Mouse (Mus musculus) forebrain, embryonic 16.5 days (tissue): Measurements from ENCODE around the gene Card11. TPM values are rescaled to one million over a fixed set of nuclear protein-coding genes. Genes with fewer than 3 reads are reported as not detected.

Source experiments
- ATAC-seq: fragments of 200-750 bp; cut with Nextera tagmentation; 2 replicates; pipeline ENCODE4 v1.8.0; 2017; ENCODE audit warnings: mild to moderate bottlenecking, moderate library complexity
- H3K27ac ChIP-seq: fragments of 300-500 bp; sonication (generic); 2 replicates; pipeline ENCODE4 v1.5.1; 2014; ENCODE audit warnings: low read length, control low read depth
- H3K27me3 ChIP-seq: fragments of 300-500 bp; sonication (generic); replicated peaks from 2 replicates; pipeline ENCODE4 v1.6.1; 2014; ENCODE audit warnings: low read length; ENCODE audit not compliant: control insufficient read depth, insufficient read depth
- H3K36me3 ChIP-seq: fragments of 300-500 bp; sonication (generic); 2 replicates; pipeline ENCODE4 v1.6.1; 2014; ENCODE audit not compliant: control insufficient read depth, insufficient read depth
- H3K4me1 ChIP-seq: fragments of 300-500 bp; sonication (generic); replicated peaks from 2 replicates; pipeline ENCODE4 v1.6.1; 2014; ENCODE audit warnings: low read length; ENCODE audit not compliant: control insufficient read depth, insufficient read depth
- H3K4me2 ChIP-seq: fragments of 300-500 bp; sonication (generic); 2 replicates; pipeline ENCODE4 v1.6.1; 2014; ENCODE audit warnings: mild to moderate bottlenecking, low read length, control low read depth
- H3K4me3 ChIP-seq: fragments of 300-500 bp; sonication (generic); replicated peaks from 2 replicates; pipeline ENCODE4 v1.5.1; 2014; ENCODE audit warnings: mild to moderate bottlenecking, low read length, control low read depth
- H3K9ac ChIP-seq: fragments of 300-500 bp; sonication (generic); replicated peaks from 2 replicates; pipeline ENCODE4 v1.6.1; 2014; ENCODE audit warnings: low read depth, low read length, control low read depth
- H3K9me3 ChIP-seq: fragments of 300-500 bp; sonication (generic); 2 replicates; pipeline ENCODE4 v1.6.1; 2016; ENCODE audit warnings: low read length; ENCODE audit not compliant: control insufficient read depth
- whole genome bisulfite sequencing: fragments of 180-500 bp; shearing (Covaris S2); extraction: QIAGEN DNeasy Blood & Tissue Kit; methylation state at CpG from one replicate; pipeline ENCODE4 v1.1.7; 2014; 5-methylcytosine and 5-hydroxymethylcytosine counted together
- polyA plus RNA-seq: library from polyadenylated mRNA; unstranded; fragments of >200 nt; fragmentation: Nextera tagmentation; extraction: Ambion mirVana; gene quantifications from 2 replicates; pipeline ENCODE4 v1.2.1, GENCODE M21; 2015

The Card11 gene
- polyA plus RNA-seq, 1 experiment from 2014 or later: 0.05 TPM

- no peak for ATAC-seq
- H3K9me3 ChIP-seq: no peaks in the 10 kb centered on the region
- 91% methylated on average over 3 of the region's 3 CpGs for WGBS
These were observed 3.8 kb upstream of the Card11 start for GRCm38 (mm10) chr5:141004078-141004763.

GRCm38 (mm10) chr5:140999178-140999672 lies 1.2 kb downstream of the Card11 start:
- WGBS: 92% methylated on average over 7 of the region's 7 CpGs
- H3K4me3 ChIP-seq: no peak overlapping the region
- no peak overlapping the region for H3K27ac ChIP-seq
- no peaks in the 10 kb centered on the region for H3K4me1 ChIP-seq
- H3K9ac ChIP-seq: no peak overlapping the region
- H3K4me2 ChIP-seq: no peak overlapping the region
- H3K36me3 ChIP-seq: no peaks in the 10 kb centered on the region
- no peak for ATAC-seq
- H3K27me3 ChIP-seq: no peaks in the 10 kb centered on the region
- H3K9me3 ChIP-seq: no peaks in the 10 kb centered on the region

More at GRCm38 (mm10) chr5:141004078-141004763, 3.8 kb upstream of the Card11 start:
- Histone ChIP-seq H3K27me3 (no peaks in the 10 kb centered on the region), H3K36me3 (no peaks in the 10 kb centered on the region), H3K4me1 (no peaks in the 10 kb centered on the region), H3K4me3 (no peak overlapping the region), H3K4me2 (no peak overlapping the region), H3K9ac (no peak overlapping the region), H3K27ac (no peak overlapping the region)

GRCm38 (mm10) chr5:140997767-140998166 lies 2.6 kb downstream of the Card11 start:
- 84% methylated on average over 4 of the region's 4 CpGs for WGBS
- Histone ChIP-seq H3K4me2 (no peak overlapping the region), H3K9ac (no peak overlapping the region), H3K4me3 (no peak overlapping the region), H3K36me3 (no peaks in the 10 kb centered on the region), H3K9me3 (no peaks in the 10 kb centered on the region), H3K27ac (no peak overlapping the region), H3K4me1 (no peaks in the 10 kb centered on the region), H3K27me3 (no peaks in the 10 kb centered on the region)
- no peak for ATAC-seq

GRCm38 (mm10) chr5:140992093-140993070 lies 8.0 kb downstream of the Card11 start:
- Histone ChIP-seq H3K4me3 (no peak overlapping the region), H3K4me1 (no peaks in the 10 kb centered on the region), H3K27ac (no peak overlapping the region), H3K27me3 (no peaks in the 10 kb centered on the region), H3K36me3 (no peaks in the 10 kb centered on the region), H3K4me2 (no peak overlapping the region), H3K9me3 (no peaks in the 10 kb centered on the region), H3K9ac (no peak overlapping the region)
- WGBS: 76% methylated on average over 11 of the region's 11 CpGs
- ATAC-seq: no peak

- H3K9ac ChIP-seq: no peak overlapping the region
- H3K4me1 ChIP-seq: no peaks in the 10 kb centered on the region
- ATAC-seq: no peak
- H3K27me3 ChIP-seq: no peaks in the 10 kb centered on the region
- WGBS: 88% methylated on average over 9 of the region's 9 CpGs
- H3K27ac ChIP-seq: no peak overlapping the region
- H3K9me3 ChIP-seq: no peaks in the 10 kb centered on the region
- H3K4me2 ChIP-seq: no peak overlapping the region
- no peaks in the 10 kb centered on the region for H3K36me3 ChIP-seq
- H3K4me3 ChIP-seq: no peak overlapping the region
These were observed 14.9 kb downstream of the Card11 start for GRCm38 (mm10) chr5:140985311-140986050.

- Histone ChIP-seq H3K27ac (no peak overlapping the region), H3K27me3 (no peaks in the 10 kb centered on the region), H3K9me3 (no peaks in the 10 kb centered on the region), H3K4me2 (no peak overlapping the region), H3K9ac (no peak overlapping the region), H3K36me3 (no peaks in the 10 kb centered on the region), H3K4me3 (no peak overlapping the region), H3K4me1 (no peaks in the 10 kb centered on the region)
- no peak for ATAC-seq
- WGBS: 28% methylated on average over 6 of the region's 6 CpGs
These were observed 19.0 kb downstream of the Card11 start for GRCm38 (mm10) chr5:140981370-140981805.

- Histone ChIP-seq H3K4me3 (no peak overlapping the region), H3K27me3 (no peaks in the 10 kb centered on the region), H3K4me2 (no peak overlapping the region), H3K27ac (no peak overlapping the region), H3K36me3 (no peaks in the 10 kb centered on the region), H3K9me3 (no peaks in the 10 kb centered on the region), H3K9ac (no peak overlapping the region), H3K4me1 (no peaks in the 10 kb centered on the region)
- WGBS: 83% methylated on average over 5 of the region's 5 CpGs
- no peak for ATAC-seq
These were observed 19.6 kb downstream of the Card11 start for GRCm38 (mm10) chr5:140980783-140981182.

- no peaks in the 10 kb centered on the region for H3K27me3 ChIP-seq
- no peak overlapping the region for H3K9ac ChIP-seq
- no peaks in the 10 kb centered on the region for H3K4me1 ChIP-seq
- 98% methylated on average over 2 of the region's 2 CpGs for WGBS
- no peak overlapping the region for H3K4me3 ChIP-seq
- no peak overlapping the region for H3K4me2 ChIP-seq
- H3K27ac ChIP-seq: no peak overlapping the region
- ATAC-seq: no peak
- H3K36me3 ChIP-seq: no peaks in the 10 kb centered on the region
- no peaks in the 10 kb centered on the region for H3K9me3 ChIP-seq
These were observed 20.3 kb downstream of the Card11 start for GRCm38 (mm10) chr5:140980051-140980450.

- Histone ChIP-seq H3K27ac (no peak overlapping the region), H3K9me3 (no peaks in the 10 kb centered on the region), H3K9ac (no peak overlapping the region), H3K4me3 (no peak overlapping the region), H3K4me2 (no peak overlapping the region), H3K27me3 (no peaks in the 10 kb centered on the region), H3K4me1 (no peaks in the 10 kb centered on the region; the same call in 1 of the 2 replicates), H3K36me3 (no peaks in the 10 kb centered on the region)
- ATAC-seq: no peak
- WGBS: 31% methylated on average over 9 of the region's 9 CpGs
These were observed 37.4 kb downstream of the Card11 start for GRCm38 (mm10) chr5:140962945-140963344.
